Mouse (Mus musculus): ENCODE data around the gene Chmp4b.

The Chmp4b gene

GRCm38 (mm10) chr2:154720315-154720714 lies 68.8 kb downstream of the Chmp4b start:
- no peak for DNase-seq

GRCm38 (mm10) chr2:154723473-154723872 lies 72.0 kb downstream of the Chmp4b start:
- DNase-seq = no peak

- DNase-seq = no peak
Observed at GRCm38 (mm10) chr2:154729737-154730136, 78.2 kb downstream of the Chmp4b start.

GRCm38 (mm10) chr2:154730841-154731240 lies 79.3 kb downstream of the Chmp4b start:
- no peak for DNase-seq

- no peak for DNase-seq
Observed at GRCm38 (mm10) chr2:154731916-154732315, 80.4 kb downstream of the Chmp4b start.

- DNase-seq = no peak
Observed at GRCm38 (mm10) chr2:154732503-154733141, 81.1 kb downstream of the Chmp4b start.

GRCm38 (mm10) chr2:154734977-154735376 lies 83.5 kb downstream of the Chmp4b start:
- DNase-seq = no peak

GRCm38 (mm10) chr2:154735416-154735815 lies 83.9 kb downstream of the Chmp4b start:
- no peak for DNase-seq

- no peak for DNase-seq
Observed at GRCm38 (mm10) chr2:154735986-154736385, 84.5 kb downstream of the Chmp4b start.

- DNase-seq = no peak
Observed at GRCm38 (mm10) chr2:154738621-154739020, 87.1 kb downstream of the Chmp4b start.

- DNase-seq = no peak
Observed at GRCm38 (mm10) chr2:154742911-154743819, 91.7 kb downstream of the Chmp4b start.

GRCm38 (mm10) chr2:154743915-154744314 lies 92.4 kb downstream of the Chmp4b start:
- no peak for DNase-seq

Measured in thymus, postnatal 14 days (tissue).